ENCODE assay signal across 20 mouse cellular contexts in the genomic region with DNA sequence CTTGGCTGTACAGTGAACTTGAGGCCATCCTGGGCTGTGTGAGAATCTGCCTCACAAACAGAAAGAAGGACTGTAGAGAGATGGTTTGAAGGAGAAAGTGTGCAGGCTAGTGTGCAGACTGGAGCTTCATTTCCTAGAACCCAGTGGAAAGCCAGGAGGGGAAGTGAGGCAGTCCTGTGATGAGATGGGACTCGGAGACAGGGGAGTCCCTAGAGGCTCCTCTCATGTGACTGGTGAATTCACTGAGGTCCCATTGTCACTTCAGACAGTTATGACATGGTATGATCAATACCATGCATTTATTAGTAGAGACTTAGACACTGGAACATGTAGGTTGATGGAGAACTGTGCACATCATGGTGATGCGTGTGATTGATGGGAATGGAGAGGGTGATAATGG. TPM values are rescaled to one million over a fixed set of nuclear protein-coding genes. Genes with fewer than 3 reads are reported as not detected.
A peak's percentile ranks its signal among the peaks of the same experiment; 100 is the strongest.
DNase-seq lines count a peak whose midpoint lies in the region; ATAC-seq and TF ChIP-seq lines count a peak whose summit lies in the region.
"Had no signal": no experiment of that assay in that cellular context is flagged by ENCODE, and none has a peak within 500 bp of the region (broad histone marks: within the 10 kb centered on the region; RNA-seq: fewer than 3 reads in every experiment).

No protein-coding gene starts in this region.

- peaks cover 90% of the 10 kb centered on the region for H3K36me3 ChIP-seq in megakaryocyte, embryonic 14.5 days (replicated peaks; ENCODE audit: low read length)
- peaks cover 41 to 80% of the 10 kb centered on the region in 2 experiments for H3K36me3 ChIP-seq in CH12.LX (replicated peaks in 1 of 2; ENCODE audit: control insufficient read depth in 1 of 2, insufficient read depth in 1 of 2, low read length in 1 of 2)
- H3K36me3 ChIP-seq in macrophage (ENCODE audit: inconsistent target), result peaks cover 44% of the 10 kb centered on the region
- H3K36me3 ChIP-seq in hindbrain, embryonic 16.5 days (ENCODE audit: control insufficient read depth, insufficient read depth, low read length), result no peaks in the 10 kb centered on the region
- H3K36me3 ChIP-seq: embryonic facial prominence, embryonic 10.5 days; embryonic facial prominence, embryonic 12.5 days; forebrain, embryonic 15.5 days had no signal

- H3K27ac ChIP-seq in CH12.LX (ENCODE audit: insufficient read depth, low read depth) (peak overlapping the region; percentile 83), macrophage (peak overlapping the region; percentile 98; the same call in 1 of the 2 replicates)
- no peak overlapping the region for H3K27ac ChIP-seq in hindbrain, embryonic 16.5 days (ENCODE audit: low read depth, low read length)
- H3K27ac ChIP-seq: embryonic facial prominence, embryonic 10.5 days; embryonic facial prominence, embryonic 12.5 days; forebrain, embryonic 13.5 days; forebrain, embryonic 15.5 days had no signal

- peak overlapping the region; percentile 1; the same call in 1 of the 2 replicates for H3K4me2 ChIP-seq in CH12.LX (ENCODE audit: insufficient read depth, low read depth, poor library complexity, severe bottlenecking)
- no peak overlapping the region for H3K4me2 ChIP-seq in hindbrain, embryonic 16.5 days (ENCODE audit: low read length)
- H3K4me2 ChIP-seq: embryonic facial prominence, embryonic 12.5 days; forebrain, embryonic 13.5 days; forebrain, embryonic 15.5 days had no signal

- no peak for TF ChIP-seq RAD21 in CH12.LX (IDR thresholded peaks at IDR 0.05; ENCODE audit: low read depth, low read length)

- TF ChIP-seq POLR2A in CH12.LX (IDR thresholded peaks at IDR 0.05; ENCODE audit: low read depth, low read length), result no peak

- no peak overlapping the region for H3K9ac ChIP-seq in CH12.LX (ENCODE audit: insufficient read depth, low read depth)
- H3K9ac ChIP-seq in hindbrain, embryonic 16.5 days (ENCODE audit: low read depth, low read length), result no peak overlapping the region
- H3K9ac ChIP-seq: embryonic facial prominence, embryonic 12.5 days; forebrain, embryonic 13.5 days; forebrain, embryonic 15.5 days; forebrain, postnatal 0 days had no signal

- H3K27me3 ChIP-seq in megakaryocyte, embryonic 14.5 days (replicated peaks), result no peaks in the 10 kb centered on the region
- no peaks in the 10 kb centered on the region for H3K27me3 ChIP-seq in CH12.LX (replicated peaks)
- no peaks in the 10 kb centered on the region for H3K27me3 ChIP-seq in hindbrain, embryonic 16.5 days (replicated peaks; ENCODE audit: control insufficient read depth, insufficient read depth, low read length)
- H3K27me3 ChIP-seq: embryonic facial prominence, embryonic 12.5 days; forebrain, embryonic 13.5 days; forebrain, embryonic 15.5 days had no signal

- peaks cover 100% of the 10 kb centered on the region for H3K4me1 ChIP-seq in megakaryocyte, embryonic 14.5 days
- H3K4me1 ChIP-seq in CH12.LX (ENCODE audit: control insufficient read depth in 1 of 2, insufficient read depth in 2 of 2), result peaks cover 32 to 56% of the 10 kb centered on the region in 2 experiments
- H3K4me1 ChIP-seq in hindbrain, embryonic 16.5 days (ENCODE audit: control insufficient read depth, insufficient read depth, low read depth, low read length), result no peaks in the 10 kb centered on the region
- H3K4me1 ChIP-seq: embryonic facial prominence, embryonic 10.5 days; embryonic facial prominence, embryonic 12.5 days; forebrain, embryonic 13.5 days; forebrain, embryonic 15.5 days had no signal

- peak; percentile 61 for DNase-seq in CH12.LX (ENCODE audit: extremely low read depth)
- no peak for DNase-seq in layer of hippocampus, postnatal 10 days (ENCODE audit: low spot score in 2 of 2)
- DNase-seq: adrenal gland, adult 2 months; adrenal gland, postnatal 10 days; adrenal gland, postnatal 25 days; cerebellum, adult 11-12 months; cerebellum, adult 2 months; cerebellum, adult 9-10 months; cerebellum, postnatal 10 days; cerebellum, postnatal 25 days; forebrain, postnatal 0 days had no signal

- ATAC-seq in megakaryocyte, adult 5-6 weeks (ENCODE audit: poor library complexity, severe bottlenecking), result no peak
- no peak for ATAC-seq in hindbrain, embryonic 16.5 days
- ATAC-seq: CD4-positive, CD25-positive, alpha-beta regulatory T cell, adult 4 months; forebrain, embryonic 13.5 days; forebrain, embryonic 15.5 days; forebrain, postnatal 0 days had no signal

- H3K9me3 ChIP-seq in megakaryocyte, embryonic 14.5 days, result peaks cover 5% of the 10 kb centered on the region; the same call in 1 of the 2 replicates
- H3K9me3 ChIP-seq in CH12.LX (replicated peaks; ENCODE audit: low read length), result peaks cover 16% of the 10 kb centered on the region
- no peaks in the 10 kb centered on the region for H3K9me3 ChIP-seq in hindbrain, embryonic 16.5 days (ENCODE audit: control insufficient read depth, low read length)
- H3K9me3 ChIP-seq: embryonic facial prominence, embryonic 12.5 days; forebrain, embryonic 15.5 days had no signal

- TF ChIP-seq CTCF in CH12.LX (conservative IDR thresholded peaks at IDR 0.05 in 1 of 2, IDR thresholded peaks at IDR 0.05 in 1 of 2; ENCODE audit: low read depth in 2 of 2, low read length in 2 of 2), result no peak

- H3K4me3 ChIP-seq in megakaryocyte, embryonic 14.5 days (replicated peaks), result peak overlapping the region; percentile 80
- H3K4me3 ChIP-seq in CH12.LX (replicated peaks in 1 of 3; ENCODE audit: low read depth in 2 of 3, low read length in 2 of 3, poor library complexity in 1 of 3) (peak overlapping the region in 1 of 3 experiments; percentile 43), macrophage (ENCODE audit: inconsistent target) (no peak overlapping the region)
- no peak overlapping the region for H3K4me3 ChIP-seq in hindbrain, embryonic 16.5 days (ENCODE audit: low read length)
- H3K4me3 ChIP-seq: embryonic facial prominence, embryonic 10.5 days; embryonic facial prominence, embryonic 12.5 days; forebrain, embryonic 13.5 days; forebrain, embryonic 15.5 days had no signal

- peak; percentile 50; the same call in 1 of the 2 replicates for TF ChIP-seq EP300 in CH12.LX (IDR thresholded peaks at IDR 0.05; ENCODE audit: low read length)

- peaks cover 76% of the 10 kb centered on the region for H3K79me2 ChIP-seq in CH12.LX (replicated peaks; ENCODE audit: control insufficient read depth, extremely low read depth, insufficient read depth, poor library complexity, severe bottlenecking)
- peaks cover 90% of the 10 kb centered on the region for H3K79me2 ChIP-seq in macrophage (ENCODE audit: inconsistent target)

- WGBS in macrophage (ENCODE audit: missing documents), result 80% methylated on average over 2 of the region's 2 CpGs
- WGBS in hindbrain, embryonic 16.5 days, result 90% methylated on average over 2 of the region's 2 CpGs

- dilution Hi-C loops in CH12.LX (cut with MboI; ENCODE audit: extremely low pct_ligation_motif_present, extremely low pct_unique_long_range_greater_than_20kb, low sequenced_read_pairs), result no loop called here

- in situ Hi-C loops in CH12.LX (cut with MboI; ENCODE audit: low pct_ligation_motif_present, low pct_unique_long_range_greater_than_20kb, low sequenced_read_pairs), result no loop called here

TF ChIP-seq in CH12.LX, 34 proteins besides CTCF, POLR2A, EP300 and RAD21 (continues in another document):
- TF ChIP-seq E2F4 (IDR thresholded peaks at IDR 0.05; ENCODE audit: insufficient replicate concordance, low read depth, low read length) (no peak), POLR2AphosphoS2 (IDR thresholded peaks at IDR 0.05; ENCODE audit: low read depth, low read length) (no peak)

RNA-seq across cellular contexts. Expression of a gene that starts 13.4 kb away (rescaled TPM):
- 34.6 and 164 TPM in 2 replicates for polyA plus RNA-seq in megakaryocyte, embryonic 14.5 days (2012; ENCODE audit: insufficient read depth, low replicate concordance)
- 84.7 and 92.2 TPM in 2 replicates for total RNA-seq in megakaryocyte, adult 5-6 weeks (2015)
- 307 and 321 TPM in 2 replicates for total RNA-seq in megakaryocyte, adult 5-6 weeks (2017)
- 84.3 and 108 TPM in 2 replicates for total RNA-seq in CH12.LX (2012; rRNA removed)
- 60.3 and 66.7 TPM in 2 replicates for total RNA-seq in CH12.LX (2014; rRNA removed)
- polyA plus RNA-seq in CH12.LX (2012; ENCODE audit: insufficient read length, low read depth), result 90.9 and 99.8 TPM in 2 replicates
- 100 to 1,000 TPM; 144 to 640 (median 355) TPM for total RNA-seq in macrophage (2018; cell fraction: chromatin; rRNA removed)
- total RNA-seq in macrophage (2018; cell fraction: cytosol; rRNA removed), result 100 to 1,000 TPM in 25 of 26 experiments, 10 to 100 TPM in 1; 97.9 to 300 (median 165) TPM
- 100 to 1,000 TPM; 118 to 364 (median 250) TPM for total RNA-seq in macrophage (2018; cell fraction: nucleus; rRNA removed)
- polyA plus RNA-seq in macrophage (2018), result 91.4 to 144 TPM (median 106 TPM) in 3 replicates
- 1 to 10 TPM; 4.4 to 4.6 TPM for total RNA-seq in layer of hippocampus, postnatal 10 days (2021)
- polyA plus RNA-seq in hindbrain, embryonic 16.5 days (2015; fragmentation: Nextera tagmentation; extraction: Ambion mirVana), result 1.4 and 1.7 TPM in 2 replicates

RNA-seq across cellular contexts. Expression of a gene that starts 43.0 kb away (rescaled TPM):
- 25.4 and 45.7 TPM in 2 replicates for polyA plus RNA-seq in megakaryocyte, embryonic 14.5 days (2012; ENCODE audit: insufficient read depth, low replicate concordance)
- 3.6 and 5.4 TPM in 2 replicates for total RNA-seq in megakaryocyte, adult 5-6 weeks (2015)
- total RNA-seq in megakaryocyte, adult 5-6 weeks (2017), result 9.0 and 9.4 TPM in 2 replicates
- total RNA-seq in CH12.LX (2012; rRNA removed) (22.9 and 25.2 TPM in 2 replicates), CH12.LX (2014; rRNA removed) (21.5 and 22.1 TPM in 2 replicates)
- polyA plus RNA-seq in CH12.LX (2012; ENCODE audit: insufficient read length, low read depth) (40.0 and 44.6 TPM in 2 replicates), macrophage (2018) (16.5 to 20.2 TPM (median 17.0 TPM) in 3 replicates)
- 100 to 1,000 TPM in 5 of 26 experiments, 10 to 100 TPM in 21; 14.3 to 357 (median 42.1) TPM for total RNA-seq in macrophage (2018; cell fraction: chromatin; rRNA removed)
- total RNA-seq in macrophage (2018; cell fraction: cytosol; rRNA removed), result 10 to 100 TPM in 17 of 26 experiments, 1 to 10 TPM in 9; 5.2 to 56.0 (median 15.0) TPM
- 100 to 1,000 TPM in 3 of 26 experiments, 10 to 100 TPM in 19, 1 to 10 TPM in 4; 8.2 to 261 (median 20.5) TPM for total RNA-seq in macrophage (2018; cell fraction: nucleus; rRNA removed)
- 1 to 10 TPM; 6.6 to 8.0 TPM for total RNA-seq in layer of hippocampus, postnatal 10 days (2021)
- 10.1 and 11.6 TPM in 2 replicates for polyA plus RNA-seq in hindbrain, embryonic 16.5 days (2015; fragmentation: Nextera tagmentation; extraction: Ambion mirVana)

RNA-seq across cellular contexts. Expression of a gene that starts 44.1 kb away (rescaled TPM):
- 30.6 and 33.1 TPM in 2 replicates for polyA plus RNA-seq in megakaryocyte, embryonic 14.5 days (2012; ENCODE audit: insufficient read depth, low replicate concordance)
- total RNA-seq in megakaryocyte, adult 5-6 weeks (2015), result 36.6 and 39.1 TPM in 2 replicates
- 36.6 and 37.7 TPM in 2 replicates for total RNA-seq in megakaryocyte, adult 5-6 weeks (2017)
- total RNA-seq in CH12.LX (2012; rRNA removed), result 23.6 and 32.0 TPM in 2 replicates
- 17.4 and 20.2 TPM in 2 replicates for total RNA-seq in CH12.LX (2014; rRNA removed)
- polyA plus RNA-seq in CH12.LX (2012; ENCODE audit: insufficient read length, low read depth), result 25.0 and 26.0 TPM in 2 replicates
- total RNA-seq in macrophage (2018; cell fraction: chromatin; rRNA removed), result 10 to 100 TPM; 24.7 to 90.1 (median 45.8) TPM
- 10 to 100 TPM; 34.9 to 64.9 (median 53.9) TPM for total RNA-seq in macrophage (2018; cell fraction: cytosol; rRNA removed)
- total RNA-seq in macrophage (2018; cell fraction: nucleus; rRNA removed), result 10 to 100 TPM; 41.5 to 96.3 (median 60.9) TPM
- polyA plus RNA-seq in macrophage (2018), result 44.3 to 68.7 TPM (median 50.3 TPM) in 3 replicates
- total RNA-seq in layer of hippocampus, postnatal 10 days (2021), result 10 to 100 TPM; 15.0 to 16.3 TPM
- 22.8 and 24.2 TPM in 2 replicates for polyA plus RNA-seq in hindbrain, embryonic 16.5 days (2015; fragmentation: Nextera tagmentation; extraction: Ambion mirVana)

Comparison
In these comparisons a context has a peak if more than half of its experiments do, and no peak if none do; other contexts are left out.
1. RNA of a gene that starts 13.4 kb away (polyA plus RNA-seq): 34.6 to 164 TPM in megakaryocyte, embryonic 14.5 days, 91.4 to 144 TPM in macrophage and 90.9 to 99.8 TPM in CH12.LX; 1.4 to 1.7 TPM in hindbrain, embryonic 16.5 days; every median in the first group is over 10 times any median in the second.